Mouse (Mus musculus): ENCODE results near the gene Atp5d. TPM values are rescaled to one million over a fixed set of nuclear protein-coding genes. Genes with fewer than 3 reads are reported as not detected.

Atp5d gene
- polyA plus RNA-seq, 1 experiment from 2014 or later: 553 TPM

GRCm38 (mm10) chr10:80180823-80181222 lies 42.4 kb downstream of the Atp5d start:
- Histone ChIP-seq H3K27me3 (replicated peaks) (no peaks in the 10 kb centered on the region), H3K9me3 (replicated peaks) (no peaks in the 10 kb centered on the region), H3K4me1 (peaks cover 36% of the 10 kb centered on the region), H3K36me3 (peaks cover 4% of the 10 kb centered on the region; the same call in 1 of the 2 replicates), H3K4me2 (peak overlapping the region; percentile 81), H3K9ac (replicated peaks) (peak overlapping the region; percentile 91), H3K4me3 (replicated peaks) (peak overlapping the region; percentile 82), H3K27ac (replicated peaks) (peak overlapping the region; percentile 23; the same call in 1 of the 2 replicates)
- no peak for ATAC-seq (ENCODE audit: low FRiP score)
- WGBS: 53% methylated on average over 5 of the region's 5 CpGs

- WGBS: 92% methylated on average over 7 of the region's 7 CpGs
- no peaks in the 10 kb centered on the region for H3K9me3 ChIP-seq (replicated peaks)
- no peak overlapping the region for H3K4me3 ChIP-seq (replicated peaks)
- H3K4me2 ChIP-seq: no peak overlapping the region
- no peak overlapping the region for H3K27ac ChIP-seq (replicated peaks)
- peaks cover 11% of the 10 kb centered on the region for H3K36me3 ChIP-seq
- no peak overlapping the region for H3K9ac ChIP-seq (replicated peaks)
- H3K27me3 ChIP-seq (replicated peaks): no peaks in the 10 kb centered on the region
- ATAC-seq (ENCODE audit: low FRiP score): no peak
- peaks cover 32% of the 10 kb centered on the region for H3K4me1 ChIP-seq
Measured at GRCm38 (mm10) chr10:80182547-80182946, 44.1 kb downstream of the Atp5d start.

GRCm38 (mm10) chr10:80186649-80187048 lies 48.2 kb downstream of the Atp5d start:
- Histone ChIP-seq H3K9ac (replicated peaks) (no peak overlapping the region), H3K36me3 (peaks cover 24% of the 10 kb centered on the region), H3K4me1 (peaks cover 24% of the 10 kb centered on the region), H3K4me2 (no peak overlapping the region), H3K27ac (replicated peaks) (no peak overlapping the region), H3K9me3 (replicated peaks) (no peaks in the 10 kb centered on the region), H3K4me3 (replicated peaks) (no peak overlapping the region), H3K27me3 (replicated peaks) (0 out of 2 replicates have a peak, but pooled peaks cover 3% of the 10 kb centered on the region)
- 31% methylated on average over 27 of the region's 27 CpGs for WGBS
- ATAC-seq (ENCODE audit: low FRiP score): no peak

GRCm38 (mm10) chr10:80187739-80188138 lies 49.3 kb downstream of the Atp5d start:
- Histone ChIP-seq H3K9ac (replicated peaks) (no peak overlapping the region), H3K4me2 (no peak overlapping the region), H3K27me3 (replicated peaks) (0 out of 2 replicates have a peak, but pooled peaks cover 3% of the 10 kb centered on the region), H3K4me1 (peaks cover 15% of the 10 kb centered on the region), H3K9me3 (replicated peaks) (no peaks in the 10 kb centered on the region), H3K36me3 (peaks cover 20% of the 10 kb centered on the region), H3K27ac (replicated peaks) (no peak overlapping the region), H3K4me3 (replicated peaks) (no peak overlapping the region)
- no peak for ATAC-seq (ENCODE audit: low FRiP score)
- WGBS: 90% methylated on average over 10 of the region's 10 CpGs

GRCm38 (mm10) chr10:80188453-80189024 lies 50.1 kb downstream of the Atp5d start:
- H3K4me1 ChIP-seq: peaks cover 15% of the 10 kb centered on the region
- ATAC-seq (ENCODE audit: low FRiP score): no peak
- H3K9ac ChIP-seq (replicated peaks): no peak overlapping the region
- H3K4me3 ChIP-seq (replicated peaks): no peak overlapping the region
- WGBS: 76% methylated on average over 15 of the region's 15 CpGs
- H3K27me3 ChIP-seq (replicated peaks): 0 out of 2 replicates have a peak, but pooled peaks cover 3% of the 10 kb centered on the region
- no peak overlapping the region for H3K4me2 ChIP-seq
- no peaks in the 10 kb centered on the region for H3K9me3 ChIP-seq (replicated peaks)
- peaks cover 20% of the 10 kb centered on the region for H3K36me3 ChIP-seq
- no peak overlapping the region for H3K27ac ChIP-seq (replicated peaks)

GRCm38 (mm10) chr10:80189999-80190398 lies 51.6 kb downstream of the Atp5d start:
- no peak for ATAC-seq (ENCODE audit: low FRiP score)
- Histone ChIP-seq H3K27ac (replicated peaks) (peak overlapping the region; percentile 73), H3K4me1 (peaks cover 15% of the 10 kb centered on the region), H3K9me3 (replicated peaks) (no peaks in the 10 kb centered on the region), H3K4me3 (replicated peaks) (peak overlapping the region; percentile 35), H3K9ac (replicated peaks) (peak overlapping the region; percentile 33), H3K36me3 (peaks cover 20% of the 10 kb centered on the region), H3K27me3 (replicated peaks) (0 out of 2 replicates have a peak, but pooled peaks cover 3% of the 10 kb centered on the region), H3K4me2 (peak overlapping the region; percentile 57)
- WGBS: 5% methylated on average over 21 of the region's 21 CpGs

GRCm38 (mm10) chr10:80190491-80191051 lies 52.1 kb downstream of the Atp5d start:
- H3K4me3 ChIP-seq (replicated peaks): peak overlapping the region; percentile 35
- peak overlapping the region; percentile 33 for H3K9ac ChIP-seq (replicated peaks)
- WGBS: under 1% methylated on average over 47 of the region's 48 CpGs
- no peaks in the 10 kb centered on the region for H3K9me3 ChIP-seq (replicated peaks)
- peak overlapping the region; percentile 73 for H3K27ac ChIP-seq (replicated peaks)
- H3K4me1 ChIP-seq: peaks cover 15% of the 10 kb centered on the region
- peak; percentile 36; the same call in 1 of the 2 replicates for ATAC-seq (ENCODE audit: low FRiP score)
- H3K4me2 ChIP-seq: peak overlapping the region; percentile 57
- peaks cover 20% of the 10 kb centered on the region for H3K36me3 ChIP-seq
- H3K27me3 ChIP-seq (replicated peaks): 0 out of 2 replicates have a peak, but pooled peaks cover 3% of the 10 kb centered on the region

GRCm38 (mm10) chr10:80193976-80194375 lies 55.5 kb downstream of the Atp5d start:
- ATAC-seq (ENCODE audit: low FRiP score): no peak
- 74% methylated on average over 6 of the region's 6 CpGs for WGBS
- Histone ChIP-seq H3K27ac (replicated peaks) (no peak overlapping the region), H3K4me3 (replicated peaks) (no peak overlapping the region), H3K9ac (replicated peaks) (no peak overlapping the region), H3K9me3 (replicated peaks) (no peaks in the 10 kb centered on the region), H3K36me3 (peaks cover 3% of the 10 kb centered on the region; the same call in 1 of the 2 replicates), H3K4me2 (no peak overlapping the region), H3K27me3 (replicated peaks) (0 out of 2 replicates have a peak, but pooled peaks cover 3% of the 10 kb centered on the region), H3K4me1 (peaks cover 15% of the 10 kb centered on the region)

GRCm38 (mm10) chr10:80194441-80194840 lies 56.0 kb downstream of the Atp5d start:
- no peak overlapping the region for H3K4me3 ChIP-seq (replicated peaks)
- WGBS: 54% methylated on average over 8 of the region's 8 CpGs
- H3K27me3 ChIP-seq (replicated peaks): no peaks in the 10 kb centered on the region
- H3K4me1 ChIP-seq: peaks cover 16% of the 10 kb centered on the region
- H3K27ac ChIP-seq (replicated peaks): no peak overlapping the region
- no peaks in the 10 kb centered on the region for H3K9me3 ChIP-seq (replicated peaks)
- no peak overlapping the region for H3K4me2 ChIP-seq
- H3K36me3 ChIP-seq: no peaks in the 10 kb centered on the region
- ATAC-seq (ENCODE audit: low FRiP score): no peak
- no peak overlapping the region for H3K9ac ChIP-seq (replicated peaks)

Other genes with a start within 250 kb of the Atp5d start
- gene Cfd, start 247.8 kb upstream of the Atp5d start, polyA plus RNA-seq (2015; fragmentation: Nextera tagmentation; extraction: Ambion mirVana): not detected in 2 replicates
- gene Med16, start 229.7 kb upstream of the Atp5d start, polyA plus RNA-seq (2015; fragmentation: Nextera tagmentation; extraction: Ambion mirVana): 44.9 and 46.7 TPM in 2 replicates
- 22.7 and 23.6 TPM in 2 replicates for gene Gm26602, start 227.8 kb upstream of the Atp5d start, polyA plus RNA-seq (2015; fragmentation: Nextera tagmentation; extraction: Ambion mirVana)
- gene Kiss1r, start 221.7 kb upstream of the Atp5d start, polyA plus RNA-seq (2015; fragmentation: Nextera tagmentation; extraction: Ambion mirVana): 1.8 and 2.8 TPM in 2 replicates
- 264 and 288 TPM in 2 replicates for gene R3hdm4, start 217.4 kb upstream of the Atp5d start, polyA plus RNA-seq (2015; fragmentation: Nextera tagmentation; extraction: Ambion mirVana)
- 2.4 and 5.1 TPM in 2 replicates for gene Arid3a, start 211.6 kb upstream of the Atp5d start, polyA plus RNA-seq (2015; fragmentation: Nextera tagmentation; extraction: Ambion mirVana)
- 94.4 and 104 TPM in 2 replicates for gene Wdr18, start 178.5 kb upstream of the Atp5d start, polyA plus RNA-seq (2015; fragmentation: Nextera tagmentation; extraction: Ambion mirVana)
- gene Grin3b, start 167.9 kb upstream of the Atp5d start, polyA plus RNA-seq (2015; fragmentation: Nextera tagmentation; extraction: Ambion mirVana): 0.32 and 0.33 TPM in 2 replicates
- gene Tmem259, start 154.3 kb upstream of the Atp5d start, polyA plus RNA-seq (2015; fragmentation: Nextera tagmentation; extraction: Ambion mirVana): 21.3 and 24.7 TPM in 2 replicates
- gene Cnn2, start 150.0 kb upstream of the Atp5d start, polyA plus RNA-seq (2015; fragmentation: Nextera tagmentation; extraction: Ambion mirVana): 31.6 and 76.4 TPM in 2 replicates
- 5.2 and 5.6 TPM in 2 replicates for gene Abca7, start 142.1 kb upstream of the Atp5d start, polyA plus RNA-seq (2015; fragmentation: Nextera tagmentation; extraction: Ambion mirVana)
- gene Arhgap45, start 122.0 kb upstream of the Atp5d start, polyA plus RNA-seq (2015; fragmentation: Nextera tagmentation; extraction: Ambion mirVana): 2.0 and 13.7 TPM in 2 replicates
- 134 and 148 TPM in 2 replicates for gene Polr2e, start 98.8 kb upstream of the Atp5d start, polyA plus RNA-seq (2015; fragmentation: Nextera tagmentation; extraction: Ambion mirVana)
- 559 and 600 TPM in 2 replicates for gene Gpx4, start 91.5 kb upstream of the Atp5d start, polyA plus RNA-seq (2015; fragmentation: Nextera tagmentation; extraction: Ambion mirVana)
- 11.7 and 12.8 TPM in 2 replicates for gene Sbno2, start 33.1 kb upstream of the Atp5d start, polyA plus RNA-seq (2015; fragmentation: Nextera tagmentation; extraction: Ambion mirVana)
- 16.9 and 17.3 TPM in 2 replicates for gene Stk11, start 22.8 kb upstream of the Atp5d start, polyA plus RNA-seq (2015; fragmentation: Nextera tagmentation; extraction: Ambion mirVana)
- 91.9 and 93.0 TPM in 2 replicates for gene Cbarp, start 2.2 kb downstream of the Atp5d start, polyA plus RNA-seq (2015; fragmentation: Nextera tagmentation; extraction: Ambion mirVana)
- gene Midn, start 9.6 kb downstream of the Atp5d start, polyA plus RNA-seq (2015; fragmentation: Nextera tagmentation; extraction: Ambion mirVana): 19.4 and 20.5 TPM in 2 replicates
- 284 and 345 TPM in 2 replicates for gene Cirbp, start 27.4 kb downstream of the Atp5d start, polyA plus RNA-seq (2015; fragmentation: Nextera tagmentation; extraction: Ambion mirVana)
- 13.5 and 14.3 TPM in 2 replicates for gene 1600002K03Rik, start 34.3 kb downstream of the Atp5d start, polyA plus RNA-seq (2015; fragmentation: Nextera tagmentation; extraction: Ambion mirVana)
- gene Efna2, start 40.9 kb downstream of the Atp5d start, polyA plus RNA-seq (2015; fragmentation: Nextera tagmentation; extraction: Ambion mirVana): 25.9 and 31.2 TPM in 2 replicates
- gene Mum1, start 87.8 kb downstream of the Atp5d start, polyA plus RNA-seq (2015; fragmentation: Nextera tagmentation; extraction: Ambion mirVana): 46.8 and 49.6 TPM in 2 replicates
- gene Ndufs7, start 110.5 kb downstream of the Atp5d start, polyA plus RNA-seq (2015; fragmentation: Nextera tagmentation; extraction: Ambion mirVana): 353 and 368 TPM in 2 replicates
- gene Gamt, start 122.4 kb downstream of the Atp5d start, polyA plus RNA-seq (2015; fragmentation: Nextera tagmentation; extraction: Ambion mirVana): 27.9 and 34.6 TPM in 2 replicates
- gene Dazap1, start 122.9 kb downstream of the Atp5d start, polyA plus RNA-seq (2015; fragmentation: Nextera tagmentation; extraction: Ambion mirVana): 48.6 and 50.4 TPM in 2 replicates
- 544 and 638 TPM in 2 replicates for gene Rps15, start 153.8 kb downstream of the Atp5d start, polyA plus RNA-seq (2015; fragmentation: Nextera tagmentation; extraction: Ambion mirVana)
- gene Apc2, start 157.3 kb downstream of the Atp5d start, polyA plus RNA-seq (2015; fragmentation: Nextera tagmentation; extraction: Ambion mirVana): 122 and 144 TPM in 2 replicates
- gene 2310011J03Rik, start 181.9 kb downstream of the Atp5d start, polyA plus RNA-seq (2015; fragmentation: Nextera tagmentation; extraction: Ambion mirVana): 26.9 and 36.6 TPM in 2 replicates
- 5.6 and 8.2 TPM in 2 replicates for gene Pcsk4, start 190.9 kb downstream of the Atp5d start, polyA plus RNA-seq (2015; fragmentation: Nextera tagmentation; extraction: Ambion mirVana)
- gene Reep6, start 191.3 kb downstream of the Atp5d start, polyA plus RNA-seq (2015; fragmentation: Nextera tagmentation; extraction: Ambion mirVana): 4.3 and 7.3 TPM in 2 replicates
- gene Adamtsl5, start 209.8 kb downstream of the Atp5d start, polyA plus RNA-seq (2015; fragmentation: Nextera tagmentation; extraction: Ambion mirVana): 1.6 and 3.6 TPM in 2 replicates
- 3.9 and 6.1 TPM in 2 replicates for gene Plk5, start 217.8 kb downstream of the Atp5d start, polyA plus RNA-seq (2015; fragmentation: Nextera tagmentation; extraction: Ambion mirVana)
- gene Mex3d, start 249.0 kb downstream of the Atp5d start, polyA plus RNA-seq (2015; fragmentation: Nextera tagmentation; extraction: Ambion mirVana): 9.1 and 14.0 TPM in 2 replicates